Mouse (Mus musculus) right cerebral cortex, adult 2 months (tissue): ENCODE measurements around the gene 2010111I01Rik.
A peak's percentile ranks its signal among the peaks of the same experiment; 100 is the strongest.
"Not testable (repeated sequence)": the region's sequence is repeated elsewhere in the genome, so short reads cannot be mapped to it uniquely, and the experiment has no call there.

Experiments used
- DNase-seq, 2 experiments: peaks; one replicate each; pipeline ENCODE4 v3.0.0; 2021 to 2022; ENCODE audit warnings: low spot score in 2 of 2

2010111I01Rik gene

DNA sequence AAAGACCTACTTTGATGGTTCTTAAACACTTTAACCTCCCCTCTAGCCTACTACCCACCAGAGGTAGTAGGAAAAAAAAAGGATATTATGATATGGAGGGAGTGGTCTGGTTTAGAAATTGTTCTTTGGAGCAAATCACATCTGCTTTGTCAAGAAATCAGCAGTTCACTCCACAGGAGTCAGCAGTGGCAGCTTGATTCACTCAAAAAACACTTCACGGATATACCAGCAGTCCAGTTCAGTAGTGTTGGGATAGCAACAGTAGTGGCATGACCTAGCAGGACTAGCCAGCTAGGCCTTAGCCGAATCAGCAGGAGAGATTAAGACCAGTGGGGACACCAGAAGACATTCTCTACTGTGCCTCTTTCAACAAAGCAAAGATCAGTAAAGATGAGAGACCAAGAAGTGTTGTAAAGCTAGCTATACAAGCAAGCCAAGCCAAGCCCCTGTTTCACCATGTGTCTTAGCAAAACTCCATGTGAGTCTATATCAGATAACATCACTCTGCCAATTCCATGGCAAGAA lies 110.7 kb downstream of the 2010111I01Rik start:
- DNase-seq = no peak

GRCm38 (mm10) chr13:63080191-63080590 lies 115.5 kb downstream of the 2010111I01Rik start:
- DNase-seq = no peak

- no peak for DNase-seq
Measured at GRCm38 (mm10) chr13:63080823-63081222, 116.1 kb downstream of the 2010111I01Rik start.

DNA sequence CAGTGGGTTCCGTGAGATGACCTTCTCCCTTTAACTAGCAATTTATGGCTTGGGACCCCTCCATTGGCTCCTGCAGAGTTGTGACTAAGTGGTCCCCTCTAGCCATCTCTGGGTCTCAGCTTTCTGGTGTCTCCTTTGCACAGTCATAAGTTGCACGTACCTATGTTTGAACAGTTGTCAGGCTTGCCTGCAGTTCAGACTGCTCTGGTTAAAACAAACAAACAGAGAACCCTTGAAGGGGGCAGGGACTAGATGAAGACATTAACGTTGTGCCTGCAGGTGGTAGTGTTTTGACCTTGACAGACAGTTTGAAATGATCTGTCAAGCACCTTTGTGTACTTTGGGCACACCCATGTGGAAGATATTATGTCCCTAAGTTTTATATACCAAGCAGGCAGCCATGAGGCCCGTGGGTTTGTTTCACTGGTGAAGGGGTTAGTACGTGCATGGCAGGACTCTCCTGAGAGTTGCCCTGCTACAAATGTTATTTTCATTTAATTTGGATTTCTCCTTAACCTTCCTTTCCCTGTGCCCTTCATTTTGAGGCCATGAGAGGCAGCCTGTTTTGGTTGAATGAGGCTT lies 118.0 kb downstream of the 2010111I01Rik start:
- DNase-seq = no peak

GRCm38 (mm10) chr13:63083139-63083538 lies 118.4 kb downstream of the 2010111I01Rik start:
- not testable (repeated sequence) for DNase-seq

DNA sequence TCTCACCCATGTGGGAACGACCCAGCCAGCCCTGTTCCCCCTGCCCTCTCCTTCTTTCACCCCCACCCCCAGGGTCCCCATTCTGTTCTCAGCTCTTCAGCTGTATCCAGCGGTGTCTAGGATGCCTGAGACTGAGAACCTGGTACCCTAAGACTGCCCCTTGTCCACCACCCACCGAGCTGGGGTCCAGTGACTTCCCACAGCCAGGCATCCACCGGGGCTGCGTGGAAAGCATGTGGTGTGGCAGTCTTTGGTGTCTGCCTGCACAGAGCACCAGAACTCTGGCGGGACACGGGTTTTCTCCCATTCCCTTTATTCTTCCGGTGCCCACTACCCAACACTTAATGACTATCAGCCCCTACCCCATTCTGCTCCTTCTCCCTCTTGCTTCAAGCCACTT lies 119.0 kb downstream of the 2010111I01Rik start:
- DNase-seq = no peak

DNA sequence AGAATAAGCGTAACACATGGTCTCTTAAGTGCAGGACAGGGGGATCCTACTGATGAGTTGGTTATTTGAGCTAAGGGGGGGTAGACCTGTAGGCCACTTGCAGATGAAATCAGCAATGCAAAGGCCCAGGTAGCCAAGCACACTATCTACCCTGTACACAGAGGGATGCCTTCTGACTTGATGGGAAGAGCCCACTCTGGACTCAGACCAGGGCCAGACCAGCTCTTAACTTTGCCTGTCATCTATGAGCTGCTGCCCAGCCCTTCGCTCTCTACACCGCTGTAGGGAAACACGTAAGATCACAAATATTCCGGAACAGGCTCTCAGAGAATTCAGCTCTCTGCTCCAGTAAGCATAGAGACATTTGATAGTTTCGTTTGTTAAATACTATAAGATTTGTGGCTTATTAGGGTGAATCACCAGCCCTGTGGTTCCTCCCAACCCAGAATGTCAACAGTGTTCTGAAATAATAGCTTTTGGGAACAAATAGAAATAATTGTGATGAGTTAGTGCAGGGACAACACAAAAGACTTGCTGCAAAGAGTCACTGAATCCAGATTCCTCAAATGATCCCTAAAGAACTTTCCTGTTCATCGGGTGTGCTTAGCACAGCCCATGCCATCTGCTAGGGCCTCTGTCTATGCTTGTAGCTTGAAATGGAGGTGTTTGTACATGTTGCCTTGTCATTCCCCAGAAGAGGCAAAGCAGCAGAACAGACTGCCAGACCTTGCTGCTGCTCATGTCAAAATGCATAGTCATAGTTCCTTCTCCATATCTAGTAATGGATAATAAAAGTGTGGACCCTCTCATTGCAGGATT lies 123.4 kb downstream of the 2010111I01Rik start:
- DNase-seq = no peak

- no peak for DNase-seq
Measured at GRCm38 (mm10) chr13:63089513-63089912, 124.8 kb downstream of the 2010111I01Rik start.

DNA sequence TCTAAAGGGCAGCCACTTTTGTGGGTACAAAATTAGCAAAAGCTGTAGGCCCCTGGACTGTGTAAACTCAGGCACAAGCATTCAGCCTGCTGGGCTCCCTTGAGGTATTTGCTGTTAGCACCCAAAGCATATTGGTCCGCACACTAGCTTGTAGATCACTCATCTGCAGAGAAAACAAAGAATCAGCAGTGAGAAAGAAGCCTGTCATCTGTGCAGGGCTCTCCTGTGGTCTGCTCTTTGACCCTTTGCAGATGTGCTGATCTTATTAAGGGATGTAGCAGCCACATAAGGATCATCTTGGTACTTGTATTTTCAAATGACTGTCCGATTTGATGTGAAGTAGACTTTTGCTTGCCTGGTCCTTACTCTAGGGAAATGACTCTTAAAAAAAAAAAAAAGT lies 126.6 kb downstream of the 2010111I01Rik start:
- DNase-seq = no peak

DNA sequence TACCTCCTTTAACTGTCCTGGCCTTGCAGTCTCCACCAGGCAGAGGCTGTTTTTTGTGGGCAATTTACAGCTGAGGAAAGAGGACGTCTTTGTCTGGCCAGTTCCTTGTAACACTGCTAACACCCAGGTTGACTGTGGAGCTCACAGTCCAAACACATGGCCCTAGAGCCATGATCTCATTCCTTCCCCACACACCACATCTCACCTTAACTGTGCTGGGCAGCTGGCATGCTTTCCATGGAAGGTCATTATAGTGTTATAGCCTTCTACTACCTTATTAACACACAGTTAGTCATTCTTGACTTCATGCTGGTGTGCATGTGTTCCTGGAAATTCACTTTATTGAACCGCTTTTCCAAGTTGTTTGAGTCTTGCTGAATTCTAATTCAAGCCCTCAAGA lies 127.6 kb downstream of the 2010111I01Rik start:
- no peak for DNase-seq

DNA sequence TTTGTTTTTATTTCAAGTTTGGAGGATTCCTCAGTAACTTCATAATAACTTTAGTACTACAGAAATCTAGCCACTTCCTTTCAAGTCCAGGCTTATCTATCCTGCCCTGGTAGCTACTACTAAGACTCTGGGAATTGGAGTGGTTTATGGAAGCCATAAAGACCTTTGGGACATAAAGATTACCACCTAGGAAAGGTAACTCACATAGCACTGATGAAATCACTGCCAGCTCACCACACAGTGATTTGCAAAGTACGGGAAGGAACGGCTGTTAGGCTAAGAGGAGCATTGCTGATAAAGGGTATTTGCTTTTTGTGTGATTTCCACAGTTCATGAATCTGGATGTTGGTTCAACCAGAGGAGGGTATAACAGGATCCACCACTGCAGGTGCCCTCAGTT lies 128.2 kb downstream of the 2010111I01Rik start:
- no peak for DNase-seq

DNA sequence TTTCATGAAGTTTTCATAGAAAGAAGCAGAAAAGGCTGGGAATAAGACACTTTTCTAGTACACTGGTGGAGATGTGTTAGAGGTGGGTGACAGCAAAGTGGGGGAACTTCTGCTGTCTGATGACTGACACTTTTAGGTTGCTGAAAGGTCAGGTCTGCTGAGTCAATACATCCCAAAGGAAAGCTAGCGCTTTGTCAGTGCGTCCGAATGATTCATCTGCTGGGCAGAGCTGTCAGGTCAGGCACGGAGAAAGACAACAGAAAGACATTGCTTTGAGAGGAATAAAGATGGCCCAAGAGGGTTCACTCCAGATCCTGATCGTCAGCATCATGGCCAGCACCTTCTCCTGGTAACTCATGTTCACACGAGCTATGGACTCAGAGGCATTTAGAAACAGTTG lies 128.9 kb downstream of the 2010111I01Rik start:
- DNase-seq = no peak

- DNase-seq = no peak
Measured at GRCm38 (mm10) chr13:63094317-63095131, 129.8 kb downstream of the 2010111I01Rik start.

DNA sequence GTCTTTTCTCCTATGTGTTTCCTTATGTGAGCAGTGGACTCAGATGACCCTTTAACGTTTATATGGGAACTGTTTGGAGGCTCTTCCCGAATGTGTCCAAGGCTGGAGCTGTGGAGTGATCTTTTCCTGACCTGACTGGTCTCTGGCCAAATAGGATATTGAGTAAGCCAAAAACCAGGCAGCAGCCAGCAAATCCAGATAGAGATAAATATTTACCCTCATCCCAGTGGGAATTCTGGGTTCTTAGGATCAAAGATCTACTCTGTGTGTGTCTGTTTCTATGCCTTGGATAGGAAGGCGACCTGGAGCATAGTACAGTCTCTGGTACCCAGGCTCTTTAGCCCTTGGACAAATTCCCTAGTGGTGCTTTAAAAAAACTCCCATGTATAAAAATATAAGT lies 132.1 kb downstream of the 2010111I01Rik start:
- DNase-seq = no peak

- no peak for DNase-seq
Measured at GRCm38 (mm10) chr13:63097440-63097930, 132.8 kb downstream of the 2010111I01Rik start.

- no peak for DNase-seq
Measured at GRCm38 (mm10) chr13:63101761-63102160, 137.1 kb downstream of the 2010111I01Rik start.

DNA sequence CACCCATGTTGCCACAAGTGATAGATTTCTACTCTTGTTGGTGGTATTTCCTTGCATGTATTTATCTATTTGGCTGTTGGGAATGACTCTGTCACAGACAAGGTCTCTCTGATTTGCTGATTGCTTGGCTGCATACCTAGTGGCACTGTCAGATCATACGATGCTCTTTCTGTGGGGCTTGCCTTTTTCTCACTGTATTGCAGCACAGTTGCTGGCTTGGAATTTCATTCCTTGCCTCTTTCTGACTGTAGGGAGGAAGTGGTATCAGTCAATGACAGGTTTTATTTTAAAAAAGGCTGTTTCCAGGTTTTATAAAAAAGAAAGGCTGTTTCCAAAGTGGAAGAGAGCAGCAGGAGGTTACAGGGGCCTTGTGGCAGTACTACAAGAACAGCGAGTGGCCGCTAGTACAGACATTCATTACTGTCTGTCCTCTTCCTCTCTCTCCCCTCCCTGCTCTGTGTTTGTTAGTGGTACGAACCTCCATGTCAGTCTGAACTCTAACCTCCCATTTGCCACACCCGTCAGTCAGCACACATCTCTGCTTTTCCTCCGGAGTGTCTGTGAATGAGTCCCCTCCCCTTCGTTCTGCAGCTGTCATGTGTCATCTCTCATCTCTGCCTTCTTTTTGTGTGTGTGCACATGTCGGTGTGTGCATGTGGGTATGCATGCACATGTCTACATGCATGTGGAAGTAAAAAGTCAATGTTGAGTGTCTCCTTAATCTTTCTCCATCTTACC lies 138.3 kb downstream of the 2010111I01Rik start:
- no peak for DNase-seq

DNA sequence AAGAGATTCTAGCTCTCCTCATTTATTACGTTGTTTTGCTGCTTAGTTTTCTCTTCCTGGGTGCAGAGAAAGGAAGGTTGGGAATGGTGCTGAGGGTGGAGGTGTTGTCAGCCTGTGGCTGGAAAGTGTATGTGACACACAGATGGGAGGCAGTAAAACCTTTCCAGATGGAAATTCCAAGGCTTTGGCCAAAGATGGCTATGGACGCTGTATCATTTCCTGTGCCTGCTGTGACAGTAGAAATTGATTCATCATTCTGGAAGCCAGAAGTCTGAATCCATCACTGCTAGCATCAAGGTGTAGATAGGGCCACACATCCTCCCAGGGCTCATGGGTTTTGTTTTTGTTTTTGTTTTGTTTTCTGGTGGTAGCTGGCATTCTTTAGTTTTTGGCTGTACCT lies 141.9 kb downstream of the 2010111I01Rik start:
- DNase-seq = no peak

DNA sequence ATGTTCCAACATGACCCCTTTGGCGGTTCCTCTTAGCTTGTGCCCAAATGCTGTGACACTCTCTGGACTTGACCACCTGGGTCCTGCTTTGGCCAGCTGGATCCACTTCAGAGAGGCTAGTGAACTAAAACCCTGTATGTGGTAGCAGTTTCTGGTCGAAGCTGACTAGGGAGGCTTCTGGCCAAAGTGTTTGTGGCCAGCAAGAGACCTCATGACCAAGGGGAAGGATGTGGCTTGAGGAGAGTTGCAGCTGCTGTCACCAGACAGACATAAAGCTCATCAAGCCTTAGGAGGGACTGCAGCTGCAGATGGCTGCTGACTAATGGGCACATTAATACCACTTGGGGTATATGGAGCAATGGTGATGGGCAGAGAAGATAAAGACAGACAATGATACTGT lies 143.9 kb downstream of the 2010111I01Rik start:
- peak in 1 of 2 experiments; percentile 21 for DNase-seq

DNA sequence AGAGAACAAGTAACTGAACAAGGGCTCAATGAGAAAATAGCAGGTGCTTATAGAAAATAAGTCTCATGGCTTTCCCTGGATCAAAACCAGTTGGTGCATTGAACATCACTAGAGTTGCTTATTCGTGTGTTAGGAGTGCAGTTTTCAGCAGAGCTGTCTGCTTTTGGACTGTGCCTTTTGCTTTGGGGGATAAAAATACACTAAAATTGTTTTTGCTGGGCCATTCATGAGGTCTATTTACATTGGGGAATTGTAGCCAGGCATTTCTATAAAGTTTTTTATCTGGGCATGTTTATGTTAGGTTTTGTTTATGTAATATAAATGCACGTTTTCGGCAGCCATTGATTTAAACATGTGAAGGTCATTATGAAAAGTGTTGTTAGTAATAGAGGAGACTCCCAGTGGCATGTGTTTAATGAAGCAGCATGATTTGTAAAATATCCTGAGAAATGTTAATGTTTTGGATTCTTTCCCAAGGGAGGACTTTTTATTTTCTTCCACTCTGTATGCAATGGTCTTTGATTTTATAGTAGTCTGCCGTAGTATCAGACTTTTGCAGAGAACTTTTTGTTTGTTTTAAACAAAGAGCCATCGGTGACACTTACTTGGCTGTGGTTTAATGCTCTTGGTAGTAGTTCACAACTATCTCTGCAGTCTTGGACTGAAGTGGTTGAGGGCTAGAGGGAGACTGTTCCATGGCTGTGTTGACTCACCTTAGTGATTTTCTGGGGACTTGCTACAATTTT lies 146.8 kb downstream of the 2010111I01Rik start:
- DNase-seq = no peak
